Mouse (Mus musculus) adrenal gland, postnatal 36 days (tissue): ENCODE results near the gene Selenot. TPM values are rescaled to one million over a fixed set of nuclear protein-coding genes. Genes with fewer than 3 reads are reported as not detected.
"Not testable (repeated sequence)": the region's sequence is repeated elsewhere in the genome, so short reads cannot be mapped to it uniquely, and the experiment has no call there.

Experiments used
- DNase-seq, 2 experiments: peaks; one replicate each; pipeline ENCODE4 v3.0.0; 2021; ENCODE audit warnings: mixed read lengths in 1 of 2
- long read RNA-seq, 2 experiments: library from polyadenylated mRNA; stranded (forward); transcript quantifications; one replicate each; pipeline ENCODE4 v2.0.0; 2021; ENCODE audit warnings: borderline sequencing depth in 2 of 2
- total RNA-seq, 2 experiments: library from RNA; stranded (reverse); gene quantifications; 2 replicates each; pipeline ENCODE4 v1.2.3; 2021

Selenot gene
- 100 to 1,000 TPM; 142 to 148 TPM for total RNA-seq
- long read RNA-seq, experiment 1, transcript Selenot-201 (6 exons, 3,157 nt): major isoform, 7 of 19 reads
- long read RNA-seq, experiment 1, partial matches to known transcripts: 1 of 19 reads
- long read RNA-seq, experiment 1, other reads (novel, unspliced or antisense): 11 of 19 reads
- long read RNA-seq, experiment 2, partial matches to known transcripts: 0 of 4 reads
- long read RNA-seq, experiment 2, other reads (novel, unspliced or antisense): 2 of 4 reads

DNA sequence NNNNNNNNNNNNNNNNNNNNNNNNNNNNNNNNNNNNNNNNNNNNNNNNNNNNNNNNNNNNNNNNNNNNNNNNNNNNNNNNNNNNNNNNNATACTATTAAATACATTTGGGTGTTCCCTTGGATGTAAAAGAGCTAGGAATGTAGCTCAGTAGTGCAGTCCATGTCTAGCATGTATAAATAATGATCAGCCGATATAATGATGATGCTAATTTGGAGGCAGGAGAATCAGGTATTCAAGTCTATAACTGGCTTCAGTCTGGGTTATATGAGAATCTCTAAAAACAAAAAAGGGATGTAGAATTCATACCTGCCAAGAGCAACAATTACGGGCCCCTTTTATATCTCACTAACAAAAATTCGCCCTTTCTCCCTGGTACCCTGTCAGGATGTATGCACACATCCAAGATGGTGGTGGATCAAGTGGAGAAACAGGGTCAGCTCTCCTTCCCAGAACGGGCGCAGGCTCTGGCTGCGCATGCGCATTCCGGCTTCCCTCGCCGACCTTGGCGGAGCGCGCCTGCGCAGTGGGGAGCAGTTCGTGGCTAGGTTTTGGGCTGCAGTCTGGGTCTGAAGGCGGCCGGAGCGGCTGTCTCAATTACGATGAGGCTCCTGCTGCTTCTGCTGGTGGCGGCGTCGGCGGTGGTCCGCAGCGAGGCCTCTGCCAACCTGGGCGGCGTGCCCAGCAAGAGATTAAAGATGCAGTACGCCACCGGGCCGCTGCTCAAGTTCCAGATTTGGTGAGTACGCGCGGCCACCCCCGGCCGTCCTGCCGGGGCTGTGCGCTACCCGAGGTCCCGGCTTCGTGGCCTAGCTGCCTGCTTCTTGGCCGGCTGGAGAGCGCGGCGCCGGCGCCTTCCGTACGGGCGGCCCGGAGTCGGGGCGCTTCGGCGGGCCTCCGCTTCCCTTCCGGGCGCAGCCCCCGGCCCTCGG is at the start of gene Selenot:
Gene Selenot (plus strand): TSS at position 500 of the 930 bp plus-strand sequence.
- DNase-seq: peak; percentile 97

DNA sequence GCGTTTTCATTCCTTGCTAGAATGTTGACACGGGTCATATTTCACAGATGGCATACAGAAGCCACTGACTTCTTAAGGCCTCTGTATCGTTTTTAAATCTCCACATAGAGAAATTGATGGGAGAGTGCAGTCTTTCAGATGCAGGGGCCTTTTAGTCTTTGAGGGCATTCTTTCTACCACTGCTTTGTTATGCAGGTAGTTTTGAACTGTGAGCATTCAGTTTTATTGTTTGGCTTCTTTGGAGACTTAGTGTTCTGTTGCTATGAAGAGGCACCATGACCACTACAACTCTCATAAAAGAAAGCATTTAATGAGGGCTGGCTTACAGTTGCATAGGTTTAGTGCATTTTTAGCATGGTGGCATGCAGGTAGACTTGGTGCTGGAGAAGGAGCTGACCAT is 39.9 kb upstream of the Selenot start:
- no peak for DNase-seq

DNA sequence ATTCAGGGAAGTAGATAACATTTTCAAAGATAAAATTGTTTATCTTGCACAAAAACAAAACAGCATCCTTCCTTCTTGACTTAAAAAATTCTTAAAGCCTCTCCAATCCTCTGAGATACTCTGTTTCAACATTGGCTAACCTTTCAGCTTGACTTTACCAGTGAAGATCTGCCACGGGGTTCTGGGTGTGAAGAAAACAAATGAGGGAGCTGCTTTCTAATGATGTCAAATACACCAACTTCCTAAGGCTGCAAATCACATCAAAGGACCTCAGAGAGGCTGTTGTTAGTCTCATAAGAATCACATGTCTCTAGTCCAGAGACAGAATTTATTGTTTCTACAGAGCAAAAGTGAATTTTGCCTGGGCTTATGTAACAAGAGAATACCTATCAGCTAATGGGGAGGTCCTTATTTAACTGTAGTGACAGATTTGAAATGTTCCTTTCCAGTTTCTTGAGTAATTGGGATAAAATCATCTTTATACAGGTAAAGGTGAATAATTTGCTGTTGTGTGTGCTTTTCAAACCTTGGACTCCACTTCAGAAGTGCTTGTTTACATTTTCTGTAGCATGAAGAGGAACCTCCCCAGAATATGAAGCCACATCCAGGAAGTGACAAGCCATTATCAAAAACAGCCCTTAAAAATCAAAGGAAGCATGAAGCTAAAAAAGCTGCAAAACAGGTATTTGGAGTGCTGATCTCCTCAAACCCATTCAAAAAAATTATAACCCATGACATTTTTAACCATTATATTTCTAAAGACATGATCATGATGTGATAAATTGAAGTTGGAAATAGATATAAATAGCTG is 24.2 kb upstream of the Selenot start:
- DNase-seq: no peak

DNA sequence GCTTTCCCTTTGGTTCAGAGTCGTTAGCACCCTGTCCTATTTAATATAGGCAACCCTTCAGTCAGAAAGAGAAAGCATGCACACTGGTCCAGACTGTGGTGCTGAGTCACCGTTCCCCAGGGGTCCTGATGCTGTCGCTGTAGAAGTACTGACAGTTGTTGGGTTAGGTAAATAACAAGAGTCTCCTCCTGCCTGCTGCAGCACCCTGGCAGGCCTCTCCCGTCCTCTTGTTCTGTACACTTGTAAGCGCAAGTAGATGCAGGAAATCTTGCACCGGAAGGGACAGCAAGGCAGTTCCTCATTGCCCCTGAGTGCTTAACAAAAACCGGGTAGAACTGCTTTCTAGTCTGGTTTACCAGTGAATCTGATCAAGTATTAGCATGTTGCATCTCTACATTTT is 19.8 kb upstream of the Selenot start:
- DNase-seq: no peak

DNA sequence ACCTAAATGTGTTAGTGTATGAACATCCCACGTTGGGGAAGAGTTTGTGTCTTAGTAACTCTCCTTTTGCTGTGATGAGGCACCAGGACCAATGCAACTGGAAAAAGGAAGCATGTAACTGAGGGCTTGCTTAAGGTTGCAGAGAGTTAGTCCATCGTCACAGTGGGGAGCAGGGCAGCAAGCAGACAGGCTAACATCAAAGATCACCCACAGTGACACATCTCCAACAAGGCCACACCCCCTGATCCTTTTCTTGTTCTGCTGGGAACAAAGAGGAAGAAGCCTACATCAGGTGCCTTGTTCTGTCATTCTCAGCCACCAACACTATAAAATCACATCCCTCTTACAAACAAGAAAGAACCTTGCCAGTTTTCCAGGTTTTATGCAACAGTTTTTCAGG is 16.5 kb upstream of the Selenot start:
- DNase-seq: no peak

DNA sequence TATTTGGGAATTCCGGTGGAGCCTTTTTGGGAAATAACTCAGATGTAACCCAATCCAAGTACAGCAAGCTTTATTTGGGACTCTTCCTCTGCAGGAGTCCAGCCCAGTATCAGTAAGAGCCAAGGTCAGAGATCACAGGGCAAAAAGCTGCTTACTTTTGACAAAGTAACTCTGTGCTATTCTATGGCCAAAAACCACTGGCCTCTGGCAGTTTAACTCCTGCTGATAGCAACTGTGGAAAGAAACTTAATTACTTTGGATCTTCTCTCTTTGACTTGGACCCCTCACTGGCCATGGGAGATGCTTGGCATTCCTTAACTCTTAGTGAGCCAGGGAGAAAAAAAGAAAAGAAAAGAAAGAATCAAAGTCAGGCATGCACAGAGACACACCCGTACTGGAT is 15.0 kb upstream of the Selenot start:
- peak in 1 of 2 experiments; percentile 17 for DNase-seq

DNA sequence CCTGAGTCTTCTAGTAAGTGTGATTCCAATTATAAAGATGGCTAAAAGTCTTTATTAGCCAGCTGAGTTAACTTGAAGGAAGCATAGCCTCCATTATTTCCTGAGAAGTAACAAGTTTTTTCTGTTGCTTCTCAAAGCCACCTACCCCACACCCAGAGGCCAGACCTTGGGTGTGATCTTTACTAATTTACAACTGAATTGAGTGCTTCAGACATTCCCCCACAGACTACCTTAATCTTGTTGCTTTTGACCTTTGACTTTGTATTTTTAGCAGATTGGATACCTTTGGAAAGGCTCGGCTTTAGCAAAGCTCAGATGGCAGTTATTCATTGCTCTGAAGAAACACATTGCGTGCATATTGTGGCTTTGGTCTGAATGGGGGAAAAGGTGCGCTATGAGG is 5.6 kb upstream of the Selenot start:
- no peak for DNase-seq

DNA sequence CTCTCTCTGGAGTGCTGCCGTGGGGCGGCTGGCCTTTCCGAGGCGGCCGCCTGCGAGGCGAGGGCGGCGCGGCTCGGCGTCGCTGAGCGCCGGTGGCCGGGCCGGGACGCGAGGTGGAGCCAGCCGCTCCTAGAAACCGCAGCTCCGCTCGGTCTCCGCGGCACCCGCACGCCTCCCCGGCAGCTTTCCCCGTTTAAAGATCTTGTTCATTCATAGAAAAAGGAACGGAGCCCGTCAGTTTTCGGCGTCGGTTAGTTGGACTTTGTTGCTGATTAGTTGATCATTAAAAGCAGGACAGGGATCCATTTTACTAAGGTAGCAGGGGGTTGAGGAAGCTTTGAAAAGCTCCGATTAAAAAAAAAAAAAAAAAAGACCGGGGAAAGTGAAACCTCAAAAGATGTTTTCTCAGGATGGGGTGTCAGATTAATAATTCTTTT is 649 bp downstream of the Selenot start:
- DNase-seq: peak; percentile 61 to 76

DNA sequence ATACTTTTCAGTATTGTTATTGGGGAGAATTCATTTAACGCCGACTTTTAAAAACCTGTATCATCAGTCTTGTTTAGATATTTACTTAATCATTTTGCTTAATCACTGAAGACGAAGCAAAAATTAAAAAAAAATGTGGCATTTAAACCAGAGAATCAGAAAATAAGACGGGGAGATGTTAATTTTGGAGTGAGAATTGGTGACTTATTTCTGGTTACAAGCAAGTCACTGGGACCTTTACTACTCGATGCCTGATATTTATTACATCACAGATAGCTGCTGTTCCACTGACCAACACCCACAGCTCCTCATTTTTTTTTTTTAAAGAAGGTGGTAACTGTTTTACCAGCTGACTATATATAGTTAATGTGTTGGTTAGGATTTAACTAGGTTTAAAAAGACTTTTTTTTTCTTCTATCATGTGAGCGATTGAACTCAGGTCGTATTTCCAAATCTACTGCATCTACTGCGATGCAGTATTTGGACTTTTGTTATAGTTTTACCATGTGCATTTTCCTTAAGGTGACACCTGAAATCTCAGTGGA is 1.1 kb downstream of the Selenot start:
- no peak for DNase-seq

DNA sequence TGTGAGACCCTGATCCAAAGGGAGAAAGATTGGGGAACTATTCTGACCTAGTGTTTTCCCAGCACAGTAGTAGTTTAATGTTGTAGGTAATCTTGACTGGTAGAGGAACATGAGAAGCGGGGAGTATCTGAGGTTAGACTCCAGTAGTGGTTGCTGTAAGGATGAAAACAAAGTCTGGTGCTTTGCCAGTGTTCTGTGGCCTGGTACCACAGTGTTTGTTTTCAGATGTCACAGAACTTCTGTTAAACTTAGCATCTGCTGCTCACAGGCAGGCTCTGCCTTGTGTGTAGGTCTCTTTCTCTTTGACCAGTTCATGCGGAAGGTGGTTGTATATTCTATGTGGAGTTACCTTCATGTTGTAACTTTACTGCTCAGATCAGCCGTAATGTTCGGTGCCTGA is 5.1 kb downstream of the Selenot start:
- no peak for DNase-seq

DNA sequence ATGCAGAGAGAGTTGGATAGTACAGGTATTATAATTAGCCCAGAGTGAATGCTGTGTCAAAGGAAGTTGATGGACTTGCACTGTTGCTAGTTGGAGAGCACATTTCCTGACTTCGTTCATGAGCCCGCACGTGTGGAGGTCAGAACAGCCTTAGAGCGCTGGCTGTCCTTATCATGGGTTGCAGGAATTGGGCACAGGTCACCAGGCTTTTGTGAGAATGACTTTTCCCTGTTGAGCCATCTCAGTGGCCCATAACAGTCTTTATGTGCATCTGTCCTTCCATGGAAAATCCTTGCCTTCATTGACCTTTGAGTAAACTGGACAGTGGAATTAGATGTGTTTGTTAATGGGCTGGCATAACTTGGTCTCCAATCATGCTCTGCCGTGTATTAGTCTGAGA is 5.9 kb downstream of the Selenot start:
- DNase-seq: peak in 1 of 2 experiments; percentile 10

DNA sequence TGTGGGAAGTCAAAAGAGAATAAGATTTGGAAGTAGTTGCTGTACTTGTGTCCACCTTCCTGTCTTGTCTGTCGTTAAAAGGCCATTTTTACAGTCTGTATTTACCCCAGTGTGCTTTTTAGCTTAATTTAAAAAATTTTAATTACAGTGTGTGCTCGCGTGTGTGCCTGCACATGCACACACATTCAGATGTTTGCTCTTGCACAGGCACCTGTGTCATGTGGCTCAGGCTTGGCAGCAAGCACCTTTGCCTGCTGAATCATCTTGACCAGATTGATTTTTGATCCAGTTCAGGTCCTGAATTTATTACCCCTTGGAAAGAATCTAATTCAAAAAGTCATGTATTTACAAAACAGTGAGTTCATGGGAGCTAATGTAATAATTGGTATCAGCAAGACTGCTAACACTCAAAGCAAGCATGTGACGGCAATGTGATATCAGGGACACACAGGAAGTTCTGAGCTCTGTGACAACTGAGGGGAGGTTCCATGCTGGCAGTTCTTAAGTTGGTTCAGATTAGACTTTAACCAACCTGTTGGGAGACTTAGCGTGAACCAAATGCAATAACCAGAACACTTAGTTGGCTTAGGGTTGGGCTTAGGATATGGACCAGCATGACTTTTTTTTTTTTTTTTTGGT is 6.5 kb downstream of the Selenot start:
- peak in 1 of 2 experiments; percentile 14 for DNase-seq

DNA sequence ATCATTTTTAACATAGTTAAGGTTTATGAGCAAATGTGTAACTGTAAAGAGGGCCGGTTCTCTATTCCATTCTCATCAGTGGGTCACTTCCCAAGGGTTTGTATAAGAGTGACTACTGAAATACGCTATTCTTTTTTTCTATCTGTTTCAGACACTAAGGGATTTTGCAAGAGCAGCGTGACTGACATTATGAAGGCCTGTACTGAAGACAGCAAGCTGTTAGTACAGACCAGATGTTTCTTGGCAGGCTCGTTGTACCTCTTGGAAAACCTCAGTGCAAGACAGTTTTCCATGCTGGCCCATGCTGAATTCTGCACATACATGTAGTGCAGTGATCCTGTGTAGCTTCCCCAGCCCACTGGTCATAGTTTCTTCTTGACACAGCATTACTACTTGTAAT is 14.1 kb downstream of the Selenot start:
- DNase-seq: not testable (repeated sequence)

DNA sequence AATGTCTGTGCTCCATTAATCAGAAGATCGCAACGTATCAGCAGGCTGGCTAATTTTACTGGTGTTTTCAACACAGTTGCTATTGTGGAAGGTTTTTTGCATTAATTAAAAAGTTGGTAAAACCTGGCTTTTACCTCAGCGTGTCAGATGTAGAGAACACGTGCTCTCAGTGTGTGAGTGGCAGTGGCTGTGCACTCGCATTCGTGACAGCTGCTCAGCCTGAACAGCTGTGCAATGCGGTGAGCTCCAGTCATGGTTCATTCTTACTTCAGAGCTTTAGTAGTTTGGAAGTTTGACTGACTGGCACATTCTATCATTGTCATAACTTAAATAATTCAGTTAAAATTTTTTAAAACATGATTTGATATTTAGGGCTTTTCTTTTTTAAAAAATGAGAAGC is 16.2 kb downstream of the Selenot start:
- DNase-seq: not testable (repeated sequence)

DNA sequence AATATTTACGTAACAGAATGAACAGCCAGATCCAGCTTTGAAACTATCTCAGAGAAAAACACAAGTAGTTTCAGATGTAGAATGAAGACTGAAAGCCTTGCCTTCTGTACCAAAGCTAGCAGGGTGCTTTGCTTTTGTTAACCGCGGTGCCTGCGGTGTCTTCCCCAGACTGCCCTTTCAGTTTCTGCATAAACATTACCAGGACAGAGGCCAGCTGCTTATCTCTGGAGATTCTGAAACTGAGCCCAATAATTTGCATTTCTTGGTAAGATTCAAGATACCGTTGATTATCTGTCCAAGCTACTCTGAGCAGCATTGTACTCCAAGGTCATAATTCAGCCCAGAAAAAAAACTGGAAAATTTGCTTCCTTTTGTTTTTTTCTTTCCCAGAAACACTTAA is 17.2 kb downstream of the Selenot start:
- DNase-seq: no peak

DNA sequence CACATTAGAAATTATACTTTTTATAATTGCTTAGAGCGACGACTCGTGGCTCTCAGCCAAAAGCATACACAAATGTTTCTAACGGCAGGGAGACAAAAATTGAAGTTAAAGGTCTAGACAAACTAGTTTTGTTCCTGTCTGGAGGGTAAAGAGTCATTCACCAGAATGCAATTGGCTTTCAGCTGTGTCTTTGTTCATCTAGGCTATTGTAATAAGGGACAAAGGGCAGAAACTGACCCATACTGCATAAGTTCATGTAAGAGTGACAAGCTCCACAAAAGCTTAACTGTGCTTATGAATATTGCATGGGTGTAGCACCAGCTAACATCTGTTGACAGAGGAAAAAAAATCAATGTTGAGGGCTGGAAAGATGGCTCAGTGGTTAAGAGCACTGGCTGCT is 32.1 kb downstream of the Selenot start:
- DNase-seq: no peak

DNA sequence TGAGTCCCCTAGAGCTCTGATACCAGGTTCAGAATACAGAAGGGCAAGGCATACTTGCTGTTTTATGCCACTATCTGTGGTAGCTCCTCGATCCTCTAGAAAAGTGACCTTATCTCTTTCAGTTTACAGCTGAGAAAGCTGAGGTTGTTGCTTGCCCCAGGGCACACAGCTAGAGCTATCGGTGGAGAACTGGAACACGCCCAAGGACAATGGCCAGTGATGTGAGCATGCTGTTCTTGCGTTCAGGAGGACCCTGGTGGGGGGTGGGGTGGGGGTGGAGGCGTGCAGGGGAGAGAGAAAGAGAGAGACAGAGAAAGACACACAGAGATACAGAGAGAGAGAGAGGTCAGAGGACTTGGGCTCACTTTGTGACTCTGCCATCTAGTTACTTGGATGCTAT is 33.5 kb downstream of the Selenot start:
- DNase-seq: peak in 1 of 2 experiments; percentile 1

DNA sequence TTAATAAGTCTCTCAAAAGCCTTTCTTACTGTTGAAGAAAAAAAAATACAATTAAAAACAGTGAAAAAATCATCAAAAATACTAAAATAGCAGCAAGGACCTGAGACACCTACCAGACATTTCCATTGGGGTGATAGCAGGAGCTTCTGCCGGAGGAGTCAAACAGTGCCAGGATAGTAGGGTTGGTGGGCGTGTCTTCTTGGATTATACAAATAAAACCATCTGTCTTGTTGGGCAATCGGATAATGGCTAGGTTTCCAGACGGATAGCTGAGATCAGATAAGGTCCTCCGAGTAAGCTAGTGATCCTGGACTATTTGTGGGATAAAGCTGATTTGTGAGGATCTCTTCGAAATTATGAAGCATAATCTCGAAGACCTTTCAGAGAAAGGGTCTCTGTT is 44.6 kb downstream of the Selenot start:
- DNase-seq: no peak

DNA sequence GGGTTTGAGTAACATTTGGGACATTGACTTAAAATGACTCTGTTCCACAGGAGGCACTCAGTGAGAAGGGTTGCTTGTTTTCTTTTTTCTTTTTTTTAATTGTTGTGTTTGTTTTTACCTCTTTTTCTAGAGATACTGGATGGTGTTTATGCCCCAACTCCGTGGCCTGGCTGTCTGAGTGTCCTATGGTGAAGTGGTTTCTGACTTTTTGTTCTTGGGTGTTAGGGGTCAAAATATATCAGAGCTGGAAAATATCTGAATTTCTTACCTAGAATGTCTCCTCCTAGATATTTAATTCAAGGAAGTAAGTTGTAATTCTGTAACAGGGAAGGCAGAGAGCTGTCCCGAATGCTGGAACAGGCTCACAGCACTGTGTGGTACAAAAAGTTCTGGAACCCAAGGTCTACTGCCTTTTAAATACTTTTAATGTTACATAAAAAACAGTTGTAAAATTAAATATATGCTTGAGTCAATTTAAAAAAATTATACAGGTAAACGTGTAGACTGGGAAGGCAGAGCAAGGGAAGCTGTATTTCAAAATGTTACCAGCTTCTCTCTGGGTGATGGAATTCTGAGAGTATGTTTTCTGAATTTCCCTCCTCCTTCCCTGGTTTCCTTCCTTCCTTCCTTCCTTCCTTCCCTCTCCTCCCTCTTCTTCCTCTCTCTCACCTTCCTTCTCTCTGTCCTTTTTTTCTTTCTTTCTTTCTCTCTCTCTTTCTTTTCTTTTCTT is 46.4 kb downstream of the Selenot start:
- DNase-seq: no peak

DNA sequence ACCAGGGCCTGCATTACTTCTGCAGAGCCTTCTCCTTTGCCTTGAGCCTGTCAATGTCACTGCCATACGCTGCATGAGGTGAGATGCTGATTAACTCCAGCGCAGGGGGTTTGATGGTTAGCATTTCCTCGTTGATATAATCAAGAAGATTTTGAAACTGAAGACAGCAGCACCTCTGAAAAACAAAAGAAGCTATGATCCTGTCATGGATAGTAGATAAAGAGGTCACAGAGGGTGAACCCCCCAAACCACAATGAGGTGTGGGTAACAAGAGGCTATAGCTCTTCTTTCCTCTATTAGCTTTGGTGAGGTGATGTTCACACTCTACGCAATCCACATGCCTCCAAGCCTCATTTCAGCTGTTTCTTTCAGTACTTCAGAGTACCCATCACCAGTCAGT is 48.5 kb downstream of the Selenot start:
- DNase-seq: no peak

DNA sequence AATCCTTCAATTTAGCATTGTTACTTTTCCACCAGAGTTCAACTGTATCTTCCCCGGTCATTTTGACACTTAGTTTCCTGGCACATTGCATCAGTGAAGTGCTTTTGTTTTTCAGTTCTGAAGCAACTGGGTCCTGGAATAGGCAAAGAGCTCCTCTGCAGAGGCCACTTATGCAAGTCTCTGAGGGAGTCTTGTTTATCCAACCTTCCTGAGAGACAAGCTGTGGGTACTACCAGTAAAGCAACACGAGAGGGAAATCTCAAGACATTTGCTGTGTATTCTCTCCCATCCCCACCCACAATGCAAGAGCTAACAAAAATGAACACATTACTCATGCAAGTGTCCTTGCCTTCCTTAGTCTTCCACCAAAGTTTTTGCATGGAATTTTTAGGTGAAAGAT is 55.3 kb downstream of the Selenot start:
- no peak for DNase-seq
